Mouse (Mus musculus): ENCODE measurements around the gene Lrig2. TPM values are rescaled to one million over a fixed set of nuclear protein-coding genes. Genes with fewer than 3 reads are reported as not detected.
A peak's percentile ranks its signal among the peaks of the same experiment; 100 is the strongest.
"Not testable (repeated sequence)": the region's sequence is repeated elsewhere in the genome, so short reads cannot be mapped to it uniquely, and the experiment has no call there.

Gene Lrig2
- polyA plus RNA-seq, 1 experiment from 2014 or later = 21.9 TPM

DNA sequence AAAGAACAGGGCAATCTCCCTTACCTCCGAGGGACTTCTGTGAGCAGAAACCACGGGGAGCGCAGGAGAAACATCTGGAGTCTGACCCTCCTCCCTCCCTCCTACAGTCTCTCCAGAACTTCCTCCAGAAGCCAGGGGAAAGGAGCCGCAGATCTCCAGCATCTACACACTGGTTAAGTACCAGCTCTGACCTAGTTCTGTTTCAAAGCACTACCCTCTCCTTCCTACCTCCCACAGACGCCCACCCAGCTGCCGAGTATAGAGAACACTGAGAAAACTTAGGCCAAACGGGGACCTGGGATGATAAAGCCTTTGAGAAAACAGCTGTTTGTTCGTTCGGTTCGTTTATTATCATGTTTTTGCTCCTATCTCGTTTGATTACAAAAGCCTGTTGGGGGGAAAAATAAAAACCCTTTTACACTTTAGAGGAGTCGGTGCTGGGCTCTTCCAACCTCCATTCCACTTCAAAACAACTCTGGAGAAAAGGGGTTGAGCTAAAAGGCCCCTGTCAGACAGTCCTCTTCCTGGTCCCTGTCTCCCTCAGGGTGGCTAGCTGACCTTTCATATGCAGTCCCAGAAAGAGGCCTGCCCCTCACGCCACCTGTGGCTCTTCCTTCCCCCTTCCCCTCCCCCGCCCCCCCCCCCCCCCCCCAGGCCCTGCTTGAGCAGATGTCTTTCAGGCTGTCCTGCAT is 80.4 kb downstream of the Lrig2 start:
- Histone ChIP-seq H3K36me3 (ENCODE audit: control insufficient read depth, insufficient read depth, low read length) (no peaks in the 10 kb centered on the region), H3K27ac (ENCODE audit: low read depth, low read length) (no peak overlapping the region; the same call in 1 of the 2 replicates), H3K4me3 (ENCODE audit: low read length) (no peak overlapping the region), H3K4me2 (ENCODE audit: low read length) (no peak overlapping the region), H3K9me3 (ENCODE audit: control insufficient read depth, low read length) (no peaks in the 10 kb centered on the region), H3K27me3 (replicated peaks; ENCODE audit: control insufficient read depth, insufficient read depth, low read length) (no peaks in the 10 kb centered on the region), H3K4me1 (ENCODE audit: control insufficient read depth, insufficient read depth, low read depth, low read length) (no peaks in the 10 kb centered on the region; the same call in 1 of the 2 replicates), H3K9ac (ENCODE audit: low read depth, low read length) (no peak overlapping the region)
- 22% methylated on average over 14 of the region's 14 CpGs for WGBS
- ATAC-seq = peak; percentile 50

DNA sequence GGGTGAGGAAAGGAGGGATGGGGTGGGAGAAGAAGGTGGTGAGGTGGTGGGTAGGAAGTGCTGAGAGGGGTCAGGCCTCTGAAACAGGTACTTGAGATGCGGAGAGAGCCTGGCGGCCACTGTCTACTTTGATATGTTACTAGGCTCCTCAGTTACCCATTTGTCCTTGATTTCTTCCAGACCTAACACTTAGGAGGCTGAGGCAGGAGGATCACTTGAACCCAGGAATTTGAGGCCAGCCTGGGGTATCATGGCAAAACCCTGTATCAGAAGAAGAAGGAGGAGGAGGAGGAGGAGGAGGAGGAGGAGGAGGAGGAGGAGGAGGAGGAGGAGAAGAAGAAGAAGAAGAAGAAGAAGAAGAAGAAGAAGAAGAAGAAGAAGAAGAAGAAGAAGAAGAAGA is 84.4 kb downstream of the Lrig2 start:
- H3K4me2 ChIP-seq (ENCODE audit: low read length); H3K27me3 ChIP-seq (replicated peaks; ENCODE audit: control insufficient read depth, insufficient read depth, low read length); H3K27ac ChIP-seq (ENCODE audit: low read depth, low read length); H3K4me1 ChIP-seq (ENCODE audit: control insufficient read depth, insufficient read depth, low read depth, low read length); H3K9ac ChIP-seq (ENCODE audit: low read depth, low read length); H3K36me3 ChIP-seq (ENCODE audit: control insufficient read depth, insufficient read depth, low read length); ATAC-seq; H3K9me3 ChIP-seq (ENCODE audit: control insufficient read depth, low read length); H3K4me3 ChIP-seq (ENCODE audit: low read length): not testable (repeated sequence)
- 100% methylated on average over 2 of the region's 2 CpGs for WGBS

DNA sequence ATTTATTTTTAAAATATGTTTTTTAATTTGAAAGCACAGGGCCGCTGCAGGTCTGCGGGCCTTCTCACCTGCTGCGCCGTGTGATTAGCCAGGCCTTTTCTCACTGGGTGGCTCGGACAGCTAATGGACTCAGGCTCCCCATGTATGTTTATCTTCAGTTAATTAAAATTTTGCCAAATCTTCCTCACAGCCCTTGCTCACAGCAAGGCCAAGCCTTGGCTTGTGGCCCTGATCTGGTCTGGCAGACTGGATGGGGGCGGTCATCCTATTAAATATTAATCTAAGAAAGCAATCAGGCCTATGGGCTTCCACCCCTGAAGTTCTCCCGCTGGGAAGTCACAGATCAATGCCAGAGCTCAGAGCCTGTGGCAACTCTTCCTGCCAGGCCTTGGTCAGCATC is 87.4 kb downstream of the Lrig2 start:
- peak; percentile 88 for ATAC-seq
- Histone ChIP-seq H3K4me3 (ENCODE audit: low read length) (no peak overlapping the region), H3K9ac (ENCODE audit: low read depth, low read length) (no peak overlapping the region), H3K4me1 (ENCODE audit: control insufficient read depth, insufficient read depth, low read depth, low read length) (no peaks in the 10 kb centered on the region; the same call in 1 of the 2 replicates), H3K36me3 (ENCODE audit: control insufficient read depth, insufficient read depth, low read length) (no peaks in the 10 kb centered on the region), H3K9me3 (ENCODE audit: control insufficient read depth, low read length) (no peaks in the 10 kb centered on the region), H3K27me3 (replicated peaks; ENCODE audit: control insufficient read depth, insufficient read depth, low read length) (no peaks in the 10 kb centered on the region), H3K4me2 (ENCODE audit: low read length) (no peak overlapping the region), H3K27ac (ENCODE audit: low read depth, low read length) (no peak overlapping the region)
- 56% methylated on average over 7 of the region's 7 CpGs for WGBS

DNA sequence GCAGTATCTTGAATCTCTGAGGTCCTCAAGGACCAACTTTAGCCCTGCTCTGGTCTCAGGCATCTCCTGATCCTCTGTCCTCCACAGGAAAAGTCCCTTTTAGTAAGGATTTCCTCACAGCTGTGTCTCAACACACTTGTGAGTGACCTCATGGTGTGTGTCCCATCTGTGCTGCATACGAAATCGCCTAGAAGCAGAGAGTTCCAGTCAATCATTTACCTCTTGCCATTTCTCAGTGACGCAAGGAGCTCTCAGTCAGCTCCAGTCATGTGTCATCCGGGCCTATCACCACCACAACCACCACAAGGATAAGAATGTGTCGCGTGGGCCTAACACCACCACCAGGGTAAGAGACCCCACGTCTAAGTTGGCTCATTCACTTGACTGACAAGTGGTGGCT is 90.8 kb downstream of the Lrig2 start:
- H3K4me3 ChIP-seq (ENCODE audit: low read length) = no peak overlapping the region
- no peaks in the 10 kb centered on the region for H3K27me3 ChIP-seq (replicated peaks; ENCODE audit: control insufficient read depth, insufficient read depth, low read length)
- H3K4me2 ChIP-seq (ENCODE audit: low read length) = no peak overlapping the region
- H3K4me1 ChIP-seq (ENCODE audit: control insufficient read depth, insufficient read depth, low read depth, low read length) = no peaks in the 10 kb centered on the region; the same call in 1 of the 2 replicates
- no peak for ATAC-seq
- WGBS = 89% methylated on average over 7 of the region's 7 CpGs
- H3K9ac ChIP-seq (ENCODE audit: low read depth, low read length) = no peak overlapping the region
- H3K36me3 ChIP-seq (ENCODE audit: control insufficient read depth, insufficient read depth, low read length) = no peaks in the 10 kb centered on the region
- no peak overlapping the region for H3K27ac ChIP-seq (ENCODE audit: low read depth, low read length)
- H3K9me3 ChIP-seq (ENCODE audit: control insufficient read depth, low read length) = no peaks in the 10 kb centered on the region

DNA sequence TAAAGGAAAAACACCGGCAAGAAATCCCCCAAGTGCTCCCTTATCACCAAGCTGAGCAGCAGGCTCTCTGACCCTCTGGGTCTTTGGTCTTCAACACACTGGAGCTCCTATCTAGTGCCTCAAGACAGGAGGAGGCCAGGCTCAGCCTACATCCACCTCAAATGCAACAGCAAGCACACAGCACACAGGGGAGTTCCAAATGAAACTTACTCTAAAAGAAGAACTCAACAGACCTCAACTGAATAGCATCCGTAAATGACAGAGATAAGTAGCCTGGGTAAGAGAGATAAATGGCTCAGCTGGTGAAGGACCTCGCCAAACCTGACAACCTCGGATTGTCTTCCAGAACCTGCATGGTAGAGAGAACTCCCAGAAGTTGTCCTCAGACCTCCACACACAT is 91.7 kb downstream of the Lrig2 start:
- Histone ChIP-seq H3K27ac (ENCODE audit: low read depth, low read length) (no peak overlapping the region), H3K9me3 (ENCODE audit: control insufficient read depth, low read length) (no peaks in the 10 kb centered on the region), H3K4me2 (ENCODE audit: low read length) (no peak overlapping the region), H3K4me3 (ENCODE audit: low read length) (no peak overlapping the region), H3K36me3 (ENCODE audit: control insufficient read depth, insufficient read depth, low read length) (no peaks in the 10 kb centered on the region), H3K4me1 (ENCODE audit: control insufficient read depth, insufficient read depth, low read depth, low read length) (no peaks in the 10 kb centered on the region; the same call in 1 of the 2 replicates), H3K27me3 (replicated peaks; ENCODE audit: control insufficient read depth, insufficient read depth, low read length) (no peaks in the 10 kb centered on the region), H3K9ac (ENCODE audit: low read depth, low read length) (no peak overlapping the region)
- ATAC-seq = no peak
- whole genome bisulfite sequencing = 85% methylated on average over 4 of the region's 4 CpGs

DNA sequence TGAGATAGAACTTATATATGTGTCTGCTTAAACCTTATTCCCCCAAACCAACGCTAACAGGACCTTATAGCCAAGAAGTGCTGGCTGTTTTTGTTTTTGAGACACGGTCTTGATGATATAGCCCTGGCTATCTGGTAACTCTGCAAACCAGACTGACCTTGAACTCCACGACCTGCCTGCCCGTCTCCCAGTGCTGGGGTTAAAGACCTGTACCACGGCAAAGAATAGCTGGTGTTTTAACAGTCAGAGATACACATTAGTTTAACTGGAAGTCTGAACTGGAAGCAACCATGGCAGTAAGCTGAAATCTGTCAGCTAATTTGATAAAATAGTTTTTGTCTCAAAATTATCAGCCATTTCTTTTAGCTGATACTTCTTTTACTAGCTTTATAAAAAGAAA is 94.9 kb downstream of the Lrig2 start:
- H3K4me2 ChIP-seq (ENCODE audit: low read length) = no peak overlapping the region
- H3K4me1 ChIP-seq (ENCODE audit: control insufficient read depth, insufficient read depth, low read depth, low read length) = no peaks in the 10 kb centered on the region
- H3K9ac ChIP-seq (ENCODE audit: low read depth, low read length) = no peak overlapping the region
- 75% methylated on average over 5 of the region's 5 CpGs for whole genome bisulfite sequencing
- no peak overlapping the region for H3K27ac ChIP-seq (ENCODE audit: low read depth, low read length)
- no peak for ATAC-seq
- H3K9me3 ChIP-seq (ENCODE audit: control insufficient read depth, low read length) = no peaks in the 10 kb centered on the region
- no peaks in the 10 kb centered on the region for H3K27me3 ChIP-seq (replicated peaks; ENCODE audit: control insufficient read depth, insufficient read depth, low read length)
- no peaks in the 10 kb centered on the region for H3K36me3 ChIP-seq (ENCODE audit: control insufficient read depth, insufficient read depth, low read length)
- no peak overlapping the region for H3K4me3 ChIP-seq (ENCODE audit: low read length)

DNA sequence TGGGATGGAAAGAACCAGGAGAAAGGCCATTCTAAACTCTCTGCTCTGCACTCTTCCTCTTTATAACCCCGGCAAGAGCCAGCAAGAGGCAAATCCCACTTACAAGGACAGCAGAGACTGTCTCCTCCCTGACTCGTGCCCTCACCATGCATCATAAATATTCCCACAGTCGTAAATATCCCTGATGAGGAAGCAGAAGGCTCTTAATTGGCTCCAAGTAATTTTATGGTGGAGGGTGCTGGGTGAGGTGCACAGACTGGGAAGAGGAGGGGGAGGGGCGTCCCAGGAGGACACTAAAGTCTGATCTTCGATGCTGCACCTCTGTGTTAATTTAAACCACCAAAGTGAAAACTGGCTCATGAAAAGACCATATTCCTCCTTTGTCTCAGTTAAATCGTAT is 99.2 kb downstream of the Lrig2 start:
- 75% methylated on average over 6 of the region's 6 CpGs for WGBS
- Histone ChIP-seq H3K4me1 (ENCODE audit: control insufficient read depth, insufficient read depth, low read depth, low read length) (no peaks in the 10 kb centered on the region), H3K27ac (ENCODE audit: low read depth, low read length) (no peak overlapping the region), H3K27me3 (replicated peaks; ENCODE audit: control insufficient read depth, insufficient read depth, low read length) (no peaks in the 10 kb centered on the region), H3K4me3 (ENCODE audit: low read length) (no peak overlapping the region), H3K36me3 (ENCODE audit: control insufficient read depth, insufficient read depth, low read length) (no peaks in the 10 kb centered on the region), H3K4me2 (ENCODE audit: low read length) (no peak overlapping the region), H3K9me3 (ENCODE audit: control insufficient read depth, low read length) (no peaks in the 10 kb centered on the region), H3K9ac (ENCODE audit: low read depth, low read length) (no peak overlapping the region)
- ATAC-seq = no peak

DNA sequence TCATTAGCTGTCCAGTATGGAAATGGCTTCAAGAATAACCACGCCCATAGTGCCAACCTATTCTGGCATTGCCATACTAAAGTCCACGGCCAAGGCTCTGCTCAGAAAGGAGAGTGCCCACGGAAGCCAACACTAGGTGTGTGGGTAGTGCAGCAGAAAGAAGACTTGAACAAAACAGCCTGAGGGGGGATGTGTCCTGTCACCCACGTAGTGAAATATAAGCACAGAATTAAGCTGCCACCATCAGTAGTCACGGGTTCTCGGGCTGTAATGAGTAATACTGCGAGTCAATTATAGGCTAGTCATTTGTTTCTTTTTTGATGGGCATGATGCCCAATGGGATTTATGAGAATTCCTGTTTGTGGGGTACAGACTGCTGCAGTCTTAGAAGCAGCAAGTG is 104.2 kb downstream of the Lrig2 start:
- no peaks in the 10 kb centered on the region for H3K36me3 ChIP-seq (ENCODE audit: control insufficient read depth, insufficient read depth, low read length)

DNA sequence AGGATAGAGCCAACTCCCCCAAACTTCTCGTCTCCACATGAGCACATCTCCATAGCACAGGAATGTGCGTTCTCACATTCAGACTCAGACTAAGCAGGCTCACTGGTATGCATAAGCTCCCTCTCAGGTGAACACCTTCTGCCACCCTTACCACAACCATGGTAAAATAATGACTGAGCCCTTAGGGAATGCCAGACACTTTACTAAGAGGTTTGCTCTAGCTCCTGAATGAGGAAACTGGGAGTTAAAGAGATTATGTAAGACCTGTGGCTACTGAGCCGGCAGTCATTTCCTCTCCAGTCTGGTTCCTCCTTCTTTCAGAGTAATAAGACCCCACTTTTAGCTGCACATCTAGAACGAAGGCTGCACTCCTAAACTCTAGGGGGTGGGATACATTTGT is 108.1 kb downstream of the Lrig2 start:
- Histone ChIP-seq H3K9me3 (ENCODE audit: control insufficient read depth, low read length) (no peaks in the 10 kb centered on the region), H3K36me3 (ENCODE audit: control insufficient read depth, insufficient read depth, low read length) (no peaks in the 10 kb centered on the region), H3K4me1 (ENCODE audit: control insufficient read depth, insufficient read depth, low read depth, low read length) (no peaks in the 10 kb centered on the region), H3K4me3 (ENCODE audit: low read length) (no peak overlapping the region), H3K27me3 (replicated peaks; ENCODE audit: control insufficient read depth, insufficient read depth, low read length) (no peaks in the 10 kb centered on the region), H3K9ac (ENCODE audit: low read depth, low read length) (no peak overlapping the region), H3K27ac (ENCODE audit: low read depth, low read length) (no peak overlapping the region), H3K4me2 (ENCODE audit: low read length) (no peak overlapping the region)
- 80% methylated on average over 4 of the region's 4 CpGs for WGBS
- ATAC-seq = no peak

More for the DNA sequence above, 104.2 kb downstream of the Lrig2 start:
- Histone ChIP-seq H3K4me3 (ENCODE audit: low read length) (no peak overlapping the region), H3K27ac (ENCODE audit: low read depth, low read length) (no peak overlapping the region), H3K9ac (ENCODE audit: low read depth, low read length) (no peak overlapping the region), H3K4me2 (ENCODE audit: low read length) (no peak overlapping the region), H3K27me3 (replicated peaks; ENCODE audit: control insufficient read depth, insufficient read depth, low read length) (no peaks in the 10 kb centered on the region), H3K4me1 (ENCODE audit: control insufficient read depth, insufficient read depth, low read depth, low read length) (no peaks in the 10 kb centered on the region), H3K9me3 (ENCODE audit: control insufficient read depth, low read length) (no peaks in the 10 kb centered on the region)
- ATAC-seq = 0 out of 2 replicates have a peak, but pooled peaks have one; percentile 44
- WGBS = 62% methylated on average over 7 of the region's 7 CpGs
